Mouse (Mus musculus) spleen, embryonic (tissue): ENCODE data around the gene Nf2.

Experiments used
- CTCF ChIA-PET: fragments of 350-600 bp; sonication (Branson Sonifier 250); formaldehyde crosslinking; loops from one replicate; lab custom pipeline; 2022; lab: Charles Lee

Gene Nf2

DNA sequence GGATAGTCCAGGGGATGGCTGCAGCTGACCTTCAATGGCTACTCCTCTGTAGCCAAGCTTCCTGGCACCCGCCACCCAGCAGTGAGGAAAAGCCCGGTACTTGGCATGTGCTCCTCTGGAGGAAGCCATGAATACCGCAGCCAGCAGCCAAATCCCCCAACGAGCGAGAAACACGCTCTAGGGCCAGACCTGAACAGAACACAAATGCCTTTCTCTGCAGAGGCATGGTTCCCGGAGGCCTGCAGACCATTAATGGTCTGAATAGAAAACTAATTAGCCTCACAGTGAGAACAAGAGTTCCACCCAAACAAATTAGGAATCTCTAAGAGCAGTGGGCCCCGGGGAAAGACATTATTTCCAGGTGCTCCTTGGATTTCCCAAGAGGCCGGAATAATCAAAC, 46.3 kb downstream of the Nf2 start:
- CTCF ChIA-PET: interaction anchor here (0.6 kb wide), 1 partner anchor 71 kb away, joined by 5 read pairs; no protein-coding TSS in a partner anchor

DNA sequence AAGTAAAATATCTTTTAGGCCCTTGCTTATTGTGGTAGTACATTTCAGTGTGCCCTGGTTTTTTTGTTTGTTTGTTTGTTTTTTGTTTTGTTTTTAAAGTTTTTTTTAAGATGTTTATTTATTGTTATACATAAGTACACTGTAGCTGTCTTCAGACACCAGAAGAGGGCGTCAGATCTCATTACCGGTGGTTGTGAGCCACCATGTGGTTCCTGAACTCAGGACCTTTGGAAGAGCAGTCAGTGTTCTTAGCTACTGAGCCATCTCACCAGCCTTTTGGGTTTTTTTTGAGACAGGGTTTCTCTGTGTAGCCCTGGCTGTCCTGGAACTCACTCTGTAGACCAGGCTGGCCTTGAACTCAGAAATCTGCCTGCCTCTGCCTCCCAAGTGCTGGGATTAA, 46.9 kb downstream of the Nf2 start:
- CTCF ChIA-PET: interaction anchor here (0.6 kb wide), 1 partner anchor 70 kb away, joined by 5 read pairs; no protein-coding TSS in a partner anchor

DNA sequence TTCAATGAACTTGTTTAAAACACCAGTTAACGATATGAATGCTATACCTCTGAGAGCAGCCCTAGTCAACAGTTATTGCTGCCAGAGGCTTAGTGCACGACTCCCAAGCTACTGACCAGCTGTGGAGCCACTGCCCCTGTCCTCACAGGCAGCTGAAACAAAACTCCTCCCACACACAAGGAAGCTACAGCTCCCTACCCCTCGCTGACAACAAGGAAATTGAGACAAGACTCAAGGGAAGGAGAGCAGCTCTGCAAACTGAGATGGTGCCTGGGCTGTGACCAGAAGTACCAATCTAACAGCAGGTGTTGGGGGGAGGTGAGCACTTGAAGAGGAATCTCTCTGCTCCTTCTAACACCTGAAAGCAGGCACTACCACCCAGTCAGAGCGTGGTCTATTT, 48.7 kb downstream of the Nf2 start:
- CTCF ChIA-PET: no interaction called here

DNA sequence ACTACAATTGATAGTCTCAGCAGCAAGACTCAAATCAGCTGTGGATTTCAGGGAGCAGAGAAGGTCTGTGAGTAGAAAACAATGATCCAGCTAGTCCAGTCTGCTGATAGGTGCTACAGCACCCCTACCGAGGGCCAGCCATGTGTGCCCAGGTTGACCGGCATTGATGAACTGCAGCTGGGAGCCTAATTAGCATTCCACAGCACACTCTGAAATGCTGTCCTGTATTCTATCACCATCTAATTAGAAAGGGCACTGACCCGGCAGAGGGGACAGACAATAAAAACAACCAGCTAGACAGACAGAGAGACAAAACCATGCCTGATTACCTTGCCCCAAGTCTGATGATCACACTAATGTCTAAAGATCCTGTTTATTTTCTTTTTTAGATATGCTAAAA, 56.3 kb downstream of the Nf2 start:
- CTCF ChIA-PET: interaction anchor here (0.6 kb wide), 1 partner anchor 468 kb away, joined by 3 read pairs; no protein-coding TSS in a partner anchor

DNA sequence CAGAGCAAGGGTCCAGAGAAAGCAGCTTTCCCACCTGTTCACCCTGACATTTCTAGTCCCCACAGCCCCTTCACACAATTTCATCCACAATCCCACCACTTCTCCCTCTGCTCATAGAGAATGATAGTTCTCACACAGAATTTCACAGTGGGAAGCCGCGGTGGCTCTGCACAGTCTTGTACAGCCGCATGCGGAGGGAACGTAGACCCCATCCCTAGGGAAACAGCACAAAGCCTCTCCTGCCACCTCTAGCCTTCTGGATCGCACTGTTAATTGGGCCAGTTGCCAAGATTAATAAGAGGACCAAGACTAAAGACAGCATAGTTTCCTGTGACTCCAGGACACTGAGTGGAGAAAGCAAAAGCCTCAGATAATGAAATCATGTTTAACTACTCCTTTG, 57.8 kb downstream of the Nf2 start:
- CTCF ChIA-PET: interaction anchor here (0.6 kb wide), 2 partner anchors 95 to 341 kb away, joined by 3 to 4 read pairs; no protein-coding TSS in a partner anchor

DNA sequence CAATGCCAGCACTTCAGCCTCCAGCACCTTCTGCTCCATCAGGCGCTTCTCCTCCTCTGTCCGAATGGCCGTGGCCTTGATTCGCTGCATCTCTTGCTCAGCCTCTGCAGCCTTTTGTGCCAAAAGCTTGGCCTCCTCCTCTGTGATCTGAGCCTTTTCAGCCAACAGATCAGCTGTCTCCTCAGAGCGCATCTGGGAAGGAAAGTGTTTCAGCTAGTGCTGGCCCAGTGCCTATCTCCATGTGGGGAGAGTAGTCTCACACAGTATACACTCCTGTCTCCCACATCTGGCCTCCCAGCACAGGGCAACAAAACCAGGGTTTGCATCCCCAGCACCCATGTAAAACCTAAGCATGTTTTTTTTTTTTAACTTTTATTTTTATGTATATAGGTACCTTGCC, 59.6 kb downstream of the Nf2 start:
- CTCF ChIA-PET: no interaction called here

DNA sequence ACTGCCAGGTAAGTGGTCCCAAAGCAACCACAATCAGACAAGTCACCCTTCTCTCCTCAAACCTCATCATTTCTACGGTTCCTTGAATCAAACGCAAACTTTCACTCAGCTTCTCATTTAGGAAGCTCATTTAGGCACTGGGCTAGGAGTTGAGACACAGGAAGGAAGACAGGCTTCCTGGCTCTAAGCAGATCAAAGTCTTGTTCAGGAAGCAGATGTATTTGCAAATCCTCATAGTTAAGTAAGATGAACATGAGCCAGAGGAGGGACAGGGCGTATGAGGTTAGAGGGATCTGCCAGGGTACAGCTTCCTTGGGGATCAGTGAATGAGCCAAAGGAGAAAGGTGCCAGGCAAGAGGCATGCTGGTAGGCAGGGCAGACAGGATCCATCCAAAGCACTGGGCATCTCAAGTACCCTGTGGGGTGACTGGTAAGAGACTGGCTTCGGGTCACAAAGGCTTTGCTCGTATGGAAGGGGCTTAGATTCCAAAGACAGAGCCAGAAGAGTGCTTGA, 64.7 kb downstream of the Nf2 start:
- CTCF ChIA-PET: no interaction called here

DNA sequence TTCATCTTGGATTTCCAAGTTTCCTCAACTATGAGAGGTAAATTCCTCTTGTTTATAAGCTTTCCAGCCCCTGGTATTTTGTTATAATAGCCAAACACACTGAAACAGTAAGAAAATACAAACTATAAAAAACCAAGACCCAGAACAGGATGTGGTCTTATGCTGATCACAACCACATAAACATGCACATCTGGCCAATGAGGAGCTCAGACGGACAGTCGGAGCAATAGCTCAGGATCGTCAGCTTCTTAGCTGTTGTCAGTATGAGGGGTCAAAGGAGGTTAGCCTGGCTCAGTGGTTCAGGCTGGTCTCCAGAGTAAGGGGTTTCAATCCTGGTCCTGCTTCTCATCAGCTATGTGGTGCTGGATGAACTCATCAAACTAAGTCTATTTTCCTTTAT, 66.2 kb downstream of the Nf2 start:
- CTCF ChIA-PET: no interaction called here

DNA sequence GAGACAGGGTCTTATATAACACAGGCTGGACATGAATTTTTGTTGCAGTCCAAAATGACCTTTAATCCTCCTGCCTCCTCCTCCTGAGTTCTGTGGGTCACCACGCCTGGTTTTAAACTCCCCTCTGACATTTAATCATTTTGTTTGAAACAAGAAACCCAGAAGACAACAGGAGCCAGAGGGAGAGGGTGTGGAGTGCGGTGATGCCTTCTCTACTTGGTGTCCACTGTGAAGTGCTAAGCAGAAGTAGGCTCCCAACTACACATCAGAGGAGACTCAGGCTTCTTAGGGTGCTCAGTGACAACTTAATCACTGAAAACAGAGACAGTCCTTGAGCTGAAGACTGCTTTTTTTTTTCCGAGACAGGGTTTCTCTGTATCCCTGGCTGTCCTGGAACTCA, 68.4 kb downstream of the Nf2 start:
- CTCF ChIA-PET: no interaction called here

DNA sequence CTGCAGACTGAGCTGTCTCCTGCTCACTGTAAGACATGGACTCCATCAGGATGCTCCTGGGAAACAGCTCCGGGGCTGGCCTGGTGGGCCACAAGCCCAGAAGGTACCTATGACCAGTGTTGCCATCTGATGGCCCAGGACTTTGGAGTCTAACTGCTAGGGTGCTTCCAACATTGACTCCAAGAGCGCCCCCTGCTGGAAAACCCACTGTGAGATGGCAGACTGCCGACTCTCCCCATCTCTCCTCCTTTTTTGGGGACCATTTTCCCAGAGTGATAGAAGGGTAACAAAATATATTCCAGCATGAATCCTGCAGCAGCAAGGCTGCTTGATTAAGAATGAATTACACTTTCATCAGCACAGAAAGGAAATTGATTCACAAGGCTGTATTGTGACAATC, 76.4 kb downstream of the Nf2 start:
- CTCF ChIA-PET: interaction anchor here (1.4 kb wide), 1 partner anchor 16 kb away, joined by 7 read pairs; no protein-coding TSS in a partner anchor

DNA sequence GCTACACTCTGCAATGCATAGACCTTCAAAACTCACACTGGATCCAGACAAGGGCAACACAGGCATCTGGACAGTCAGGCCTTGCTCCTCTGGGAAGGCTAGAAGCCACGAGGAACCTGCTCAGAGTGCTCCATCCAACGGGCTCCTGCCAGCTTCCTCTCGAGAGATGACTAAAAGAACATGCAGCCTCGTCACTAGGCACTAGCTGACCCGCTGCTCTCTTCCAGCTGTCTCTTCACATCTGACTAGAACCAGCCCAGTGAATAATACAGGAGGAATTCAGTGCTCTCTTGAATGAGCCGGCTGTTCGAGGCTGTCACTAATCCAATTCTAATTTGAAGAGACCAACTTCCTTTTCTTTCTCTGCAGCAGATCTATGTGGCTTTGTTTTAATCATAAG, 77.6 kb downstream of the Nf2 start:
- CTCF ChIA-PET: no interaction called here

DNA sequence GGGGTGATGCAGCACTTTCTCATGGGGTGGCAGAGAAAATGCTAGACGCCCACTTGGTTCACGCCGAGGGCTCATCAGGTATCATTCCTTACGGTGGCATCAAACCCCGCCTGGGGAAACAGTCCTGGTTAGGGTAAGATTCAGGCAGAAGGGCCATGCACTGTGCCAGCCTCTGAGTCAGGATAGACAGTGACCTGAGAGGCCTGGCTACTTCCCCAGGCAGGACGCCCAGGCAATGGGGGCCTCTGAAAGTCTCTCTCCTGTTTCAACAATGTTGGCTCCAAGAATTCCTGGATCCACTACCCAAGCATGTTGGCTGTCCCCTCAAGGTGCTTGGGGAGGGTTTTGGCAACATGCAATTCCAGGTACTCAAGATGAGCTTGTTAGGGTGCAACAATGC, 79.5 kb downstream of the Nf2 start:
- CTCF ChIA-PET: no interaction called here

DNA sequence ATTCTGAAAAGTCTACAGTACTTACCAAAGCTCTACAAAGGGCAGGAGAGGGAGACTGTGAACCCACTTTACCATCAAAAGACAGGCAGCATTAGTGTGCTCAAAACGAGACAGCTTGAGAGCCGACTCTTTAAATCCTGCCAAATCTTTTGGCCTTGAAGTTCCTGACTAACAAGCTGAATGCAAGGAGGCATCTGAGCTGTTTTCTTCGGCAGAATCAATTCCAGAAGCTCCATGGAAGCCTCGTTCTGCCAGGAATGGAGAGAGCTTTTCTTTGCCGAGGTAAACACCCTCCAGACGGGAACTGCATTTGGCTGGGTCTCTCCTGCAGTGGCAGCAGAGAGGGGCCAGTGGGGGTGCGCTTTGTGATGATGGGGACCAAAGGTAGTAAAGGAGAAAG, 80.0 kb downstream of the Nf2 start:
- CTCF ChIA-PET: no interaction called here

DNA sequence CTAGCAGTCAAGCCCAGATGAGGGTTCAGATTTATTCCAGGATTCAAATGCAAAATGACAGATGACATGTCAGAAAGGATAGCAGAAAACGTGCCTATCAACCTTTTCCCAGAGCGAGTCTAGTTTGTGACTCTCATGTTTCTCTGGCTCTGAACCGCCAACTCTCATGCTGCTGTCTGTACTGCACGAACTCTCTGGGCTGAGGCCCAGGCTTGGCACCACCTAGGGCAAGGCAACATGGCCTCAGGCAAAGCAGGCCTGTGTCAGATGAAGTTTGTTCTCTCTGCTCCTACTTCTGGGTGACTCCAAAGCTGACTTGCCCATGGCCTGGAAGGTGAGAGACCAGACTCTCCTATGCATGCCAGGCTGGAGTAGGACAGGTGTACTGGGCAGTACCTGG, 80.9 kb downstream of the Nf2 start:
- CTCF ChIA-PET: no interaction called here

DNA sequence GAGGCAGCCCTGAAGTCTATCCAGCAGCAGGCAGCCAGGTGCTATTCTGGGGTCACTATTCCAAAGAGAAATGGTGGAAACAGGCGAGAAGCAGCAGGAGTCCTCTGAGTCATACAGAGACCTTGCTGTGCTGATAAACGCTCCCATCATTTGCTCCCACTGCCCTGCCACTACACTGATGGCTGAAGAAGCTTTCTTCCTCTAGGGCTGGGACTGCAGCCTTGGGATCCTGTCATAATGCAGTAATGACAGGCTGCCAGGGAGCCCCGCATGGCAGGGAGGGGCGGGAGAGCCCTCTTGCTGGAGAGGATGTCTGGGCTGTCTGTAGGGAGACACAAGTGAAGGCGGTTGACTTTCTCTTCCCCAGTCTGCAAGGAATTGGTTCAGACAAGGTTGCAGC, 84.9 kb downstream of the Nf2 start:
- CTCF ChIA-PET: no interaction called here

DNA sequence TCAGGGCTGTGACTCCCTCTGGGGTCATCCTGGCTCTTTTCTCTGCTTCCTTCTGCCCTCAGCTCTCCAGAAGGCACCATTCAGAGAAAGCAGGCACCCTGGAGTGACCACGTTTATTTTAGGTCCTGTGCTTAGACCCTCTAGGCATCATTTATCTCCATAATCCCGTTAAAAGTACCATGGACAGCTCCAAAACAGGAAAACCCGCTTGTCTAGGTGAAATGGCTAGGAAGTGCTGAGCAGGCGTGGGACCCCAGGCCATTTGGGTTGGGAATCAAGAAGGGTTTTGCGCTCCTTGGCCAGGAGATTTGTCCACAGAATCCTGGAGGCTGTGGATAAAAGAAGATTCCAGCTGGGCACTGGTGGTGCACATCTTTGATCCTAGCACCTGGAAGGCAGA, 85.7 kb downstream of the Nf2 start:
- CTCF ChIA-PET: no interaction called here

DNA sequence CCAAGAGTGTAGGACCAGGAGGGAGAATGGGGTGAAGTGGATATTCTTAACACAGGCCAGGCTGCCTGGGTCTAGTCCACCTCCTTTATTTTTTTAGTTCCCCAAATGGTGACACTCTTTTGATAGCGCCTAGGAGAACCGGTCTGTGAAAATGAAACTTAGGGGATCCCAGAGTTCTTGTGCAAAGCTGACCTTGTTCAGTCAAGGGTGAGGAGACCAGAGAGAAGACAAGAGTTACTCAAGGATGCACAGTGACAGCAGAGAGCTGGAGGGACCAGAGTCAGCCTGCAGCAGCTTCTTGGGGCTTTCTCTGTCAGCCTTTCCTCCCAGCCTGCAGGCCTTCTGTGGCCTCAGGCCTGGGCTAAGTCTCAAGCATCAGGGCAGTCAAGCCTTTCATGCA, 86.8 kb downstream of the Nf2 start:
- CTCF ChIA-PET: no interaction called here

DNA sequence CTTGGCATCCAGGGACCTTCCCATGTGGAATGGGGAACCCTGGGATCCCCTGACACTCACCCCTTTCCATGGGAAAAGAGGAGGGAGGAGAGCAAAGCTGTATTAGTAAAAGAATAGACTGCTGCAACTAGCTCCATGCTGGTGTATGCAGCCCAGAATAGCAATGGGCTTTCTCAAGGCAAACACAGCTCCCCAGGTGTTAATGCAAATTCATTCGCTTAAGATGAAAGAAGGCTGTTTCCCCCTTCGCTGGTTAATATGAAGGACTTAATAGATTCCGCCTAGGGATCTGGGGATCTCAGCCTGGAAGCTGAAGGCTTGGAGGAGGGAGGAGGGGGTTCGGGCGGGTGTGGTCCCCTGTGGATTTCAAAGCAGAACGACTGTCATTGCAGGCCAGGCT, 87.3 kb downstream of the Nf2 start:
- CTCF ChIA-PET: no interaction called here

DNA sequence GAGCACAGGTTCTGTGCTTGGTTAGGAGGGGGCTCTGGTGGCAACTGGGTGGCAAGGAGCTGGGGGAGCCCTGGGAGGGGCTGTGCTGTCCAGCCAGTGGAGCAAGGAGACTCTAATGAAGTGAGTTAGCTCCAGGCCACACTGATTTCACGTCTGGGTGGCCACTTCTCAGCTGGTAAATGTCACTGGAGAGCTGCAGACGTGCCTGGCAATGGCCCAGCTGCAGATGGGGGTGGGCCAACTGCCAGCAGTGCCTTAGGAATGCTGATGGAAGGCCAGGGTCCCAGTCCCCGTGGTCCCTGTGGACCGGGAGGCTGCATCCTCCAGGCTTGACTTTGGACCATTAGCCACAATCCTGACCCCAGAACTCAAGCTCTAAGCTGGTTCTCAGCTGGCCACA, 88.9 kb downstream of the Nf2 start:
- CTCF ChIA-PET: no interaction called here

DNA sequence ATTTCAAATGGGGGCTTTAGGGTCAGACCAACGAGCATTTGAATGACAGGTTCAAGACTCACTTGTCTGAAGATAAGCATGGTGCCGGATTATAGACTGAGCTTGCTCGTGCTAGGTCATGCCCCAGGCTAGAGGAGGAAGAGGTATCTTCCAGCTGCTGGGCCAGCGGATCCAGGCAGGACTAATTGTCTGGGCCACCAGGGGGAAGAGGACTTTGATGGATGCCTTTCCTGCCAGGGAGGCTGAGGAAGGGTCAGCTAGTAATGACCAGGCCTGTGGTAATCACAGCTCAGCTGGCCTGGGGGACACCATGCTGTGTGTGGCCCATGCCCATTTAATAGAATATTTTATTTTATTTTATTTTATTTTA, 91.6 kb downstream of the Nf2 start:
- CTCF ChIA-PET: interaction anchor here (1.2 kb wide), 1 partner anchor 15 kb away, joined by 7 read pairs; no protein-coding TSS in a partner anchor

DNA sequence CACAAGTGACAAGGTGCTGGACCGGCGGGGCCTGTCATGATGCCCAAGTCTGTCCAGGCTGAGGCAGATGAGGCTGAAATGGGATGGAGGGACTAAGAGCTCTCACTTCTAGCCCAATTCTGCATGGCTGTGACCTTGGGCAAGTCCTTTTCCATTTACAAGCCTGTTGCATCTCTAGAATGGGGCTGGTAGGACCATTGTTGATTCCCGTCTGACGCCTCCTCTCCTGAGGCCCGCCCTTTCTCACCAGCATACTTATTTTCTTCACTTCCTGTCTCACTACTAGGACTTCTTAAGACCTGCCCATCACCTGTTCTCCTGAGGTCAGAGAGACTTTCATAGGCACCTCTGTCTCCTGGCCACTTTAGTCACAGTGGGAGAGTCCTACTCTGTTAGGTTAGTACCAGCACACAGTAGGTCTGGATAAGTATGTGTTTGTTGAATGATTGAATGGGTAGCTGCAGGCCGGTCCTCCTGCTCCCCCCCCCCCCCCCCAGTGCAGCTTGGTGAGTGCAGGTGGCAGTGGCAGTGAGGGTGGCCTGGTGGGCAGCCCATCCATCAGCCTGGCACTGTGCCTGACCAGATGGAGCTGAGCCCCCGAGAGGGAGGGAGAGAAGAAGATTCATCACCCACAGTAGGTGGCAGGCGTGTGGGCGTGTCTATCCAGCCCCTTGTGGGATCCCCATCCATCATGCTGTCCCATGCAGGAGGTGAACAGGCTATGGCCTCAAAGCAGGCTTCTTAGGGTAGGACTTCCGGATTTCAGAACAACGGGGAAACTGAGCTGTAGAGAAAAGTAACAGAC, 92.2 kb downstream of the Nf2 start:
- CTCF ChIA-PET: interaction anchor here (1.2 kb wide), 1 partner anchor 16 kb away, joined by 7 read pairs; no protein-coding TSS in a partner anchor

DNA sequence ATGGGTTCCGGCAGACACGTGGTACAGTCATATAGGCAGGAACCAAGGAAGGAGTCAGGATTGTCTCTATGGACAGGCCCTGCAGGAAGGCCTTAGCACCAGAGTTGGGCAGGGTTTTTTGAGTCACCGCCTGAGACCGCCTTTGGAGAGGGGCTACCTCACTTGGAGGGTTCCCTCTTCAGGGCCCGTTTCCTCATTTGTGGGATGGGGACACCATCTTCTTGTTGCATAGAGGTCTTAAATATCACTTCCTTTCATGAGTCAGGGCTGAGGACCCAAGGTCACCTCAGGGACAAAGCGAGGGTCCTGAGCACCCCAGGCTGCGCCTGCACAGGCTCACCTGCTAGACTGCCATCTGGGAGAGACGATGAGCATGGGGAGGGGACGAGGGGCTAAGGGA, 92.9 kb downstream of the Nf2 start:
- CTCF ChIA-PET: no interaction called here

DNA sequence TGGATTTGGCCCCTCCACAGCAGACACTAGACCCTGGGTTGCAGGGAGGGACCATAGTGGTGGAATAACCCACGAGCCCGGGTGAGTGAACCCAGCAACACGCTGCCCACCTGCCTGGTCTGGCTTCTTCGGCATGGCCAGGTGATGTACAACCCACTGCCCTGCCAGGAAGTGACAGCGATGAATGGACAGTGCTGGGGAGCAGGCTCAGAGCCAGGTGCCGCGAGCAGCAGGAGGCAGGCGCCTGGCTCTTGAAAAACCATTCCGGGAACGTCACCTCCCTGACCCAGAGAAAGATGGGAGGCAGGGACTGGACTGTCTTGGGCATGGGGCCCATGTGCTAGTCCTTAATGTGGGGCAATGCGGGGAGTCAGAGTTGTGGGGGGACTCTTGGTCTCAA, 94.5 kb downstream of the Nf2 start:
- CTCF ChIA-PET: no interaction called here
